Mouse (Mus musculus) hindbrain, embryonic 15.5 days (tissue): ENCODE results near the gene Maml2. TPM values are rescaled to one million over a fixed set of nuclear protein-coding genes. Genes with fewer than 3 reads are reported as not detected.
A peak's percentile ranks its signal among the peaks of the same experiment; 100 is the strongest.

Experiments
- ATAC-seq: fragments of 200-750 bp; cut with Nextera tagmentation; 2 replicates; pipeline ENCODE4 v1.8.0; 2017; ENCODE audit warnings: low read depth, moderate number of reproducible peaks, moderate TSS enrichment; ENCODE audit not compliant: low FRiP score
- H3K27ac ChIP-seq: fragments of 300-500 bp; sonication (generic); replicated peaks from 2 replicates; pipeline ENCODE4 v1.5.1; 2015; ENCODE audit warnings: mild to moderate bottlenecking, inconsistent platforms
- H3K27me3 ChIP-seq: fragments of 300-500 bp; sonication (generic); 2 replicates; pipeline ENCODE4 v1.6.1; 2015; ENCODE audit warnings: control low read depth, inconsistent platforms
- H3K36me3 ChIP-seq: fragments of 300-500 bp; sonication (generic); 2 replicates; pipeline ENCODE4 v1.6.1; 2015; ENCODE audit warnings: control low read depth, inconsistent platforms
- H3K4me1 ChIP-seq: fragments of 300-500 bp; sonication (generic); replicated peaks from 2 replicates; pipeline ENCODE4 v1.6.1; 2015; ENCODE audit warnings: control low read depth, inconsistent platforms
- H3K4me2 ChIP-seq: fragments of 300-500 bp; sonication (generic); 2 replicates; pipeline ENCODE4 v1.6.1; 2015; ENCODE audit warnings: moderate library complexity, mild to moderate bottlenecking, inconsistent platforms
- H3K4me3 ChIP-seq: fragments of 300-500 bp; sonication (generic); 2 replicates; pipeline ENCODE4 v1.5.1; 2015; ENCODE audit warnings: mild to moderate bottlenecking, inconsistent platforms
- H3K9ac ChIP-seq: fragments of 300-500 bp; sonication (generic); 2 replicates; pipeline ENCODE4 v1.6.1; 2015; ENCODE audit warnings: inconsistent platforms
- H3K9me3 ChIP-seq: fragments of 300-500 bp; sonication (generic); 2 replicates; pipeline ENCODE4 v1.6.1; 2016; ENCODE audit warnings: control low read depth, inconsistent platforms
- WGBS: fragments of 180-500 bp; shearing (Covaris S2); methylation state at CpG from one replicate; pipeline ENCODE4 v1.1.7; 2015; 5-methylcytosine and 5-hydroxymethylcytosine counted together
- polyA plus RNA-seq: library from polyadenylated mRNA; unstranded; fragments of >200 nt; fragmentation: Nextera tagmentation; extraction: Ambion mirVana; gene quantifications from 2 replicates; pipeline ENCODE4 v1.2.1, GENCODE M21; 2015

The Maml2 gene
- polyA plus RNA-seq, 1 experiment from 2014 or later, result 11.2 TPM

DNA sequence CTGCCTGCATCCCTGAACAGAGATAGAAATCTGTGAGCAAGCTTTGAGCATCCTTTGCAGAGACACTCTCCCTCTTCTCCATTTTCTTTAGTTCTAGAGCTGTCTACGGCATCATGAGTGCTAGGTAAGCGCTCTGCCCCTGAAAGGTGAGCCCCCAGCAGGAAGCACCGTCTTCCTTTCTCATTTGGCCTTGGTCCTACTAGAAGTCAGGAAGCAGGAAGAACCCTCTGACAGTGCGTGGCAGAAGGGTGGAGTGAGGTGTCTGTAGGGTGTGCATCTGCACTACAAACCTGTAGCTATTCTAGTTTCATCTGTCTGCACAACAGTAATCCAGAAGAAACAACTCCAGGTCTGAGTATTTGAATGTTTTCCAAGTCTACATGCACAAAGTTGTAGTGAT lies 232.8 kb downstream of the Maml2 start:
- no peaks in the 10 kb centered on the region for H3K9me3 ChIP-seq
- H3K4me2 ChIP-seq, result no peak overlapping the region
- no peaks in the 10 kb centered on the region for H3K36me3 ChIP-seq
- no peaks in the 10 kb centered on the region for H3K27me3 ChIP-seq
- H3K9ac ChIP-seq, result no peak overlapping the region
- peaks cover 20% of the 10 kb centered on the region for H3K4me1 ChIP-seq
- 86% methylated on average over 4 of the region's 4 CpGs for WGBS
- no peak overlapping the region for H3K4me3 ChIP-seq
- ATAC-seq, result no peak
- H3K27ac ChIP-seq, result no peak overlapping the region

DNA sequence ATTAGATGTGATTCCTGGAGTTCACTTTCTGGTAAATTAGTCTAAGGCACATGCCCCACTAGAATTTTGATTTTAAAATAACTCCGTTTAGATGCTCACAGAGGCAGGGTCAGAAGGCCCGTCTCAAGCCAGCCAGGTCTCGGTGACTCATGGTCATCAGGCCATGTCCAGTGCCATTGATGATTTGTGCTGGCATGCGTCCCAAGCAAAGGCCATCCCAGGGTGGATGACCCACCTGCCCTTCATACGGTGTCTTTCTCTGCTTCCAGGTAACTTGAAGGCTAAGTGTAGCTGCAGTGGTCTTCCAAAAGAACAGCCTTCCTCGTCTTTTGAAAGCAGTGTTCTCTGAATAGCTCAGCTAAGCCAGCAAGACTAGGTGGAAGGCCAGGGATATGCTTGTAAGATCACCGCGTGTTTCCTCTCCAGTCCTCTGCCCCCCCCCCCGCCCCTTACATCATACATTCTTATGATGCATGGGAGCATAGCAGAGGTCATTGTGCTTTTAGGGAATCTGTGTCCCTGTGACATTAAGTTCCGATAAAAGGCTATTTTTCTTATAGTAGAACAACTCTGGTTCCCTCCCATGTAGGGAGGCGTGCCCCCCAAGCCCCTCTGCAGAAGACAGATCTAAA lies 235.4 kb downstream of the Maml2 start:
- Histone ChIP-seq H3K27ac (peak overlapping the region; percentile 4; the same call in 1 of the 2 replicates), H3K9ac (no peak overlapping the region), H3K4me2 (no peak overlapping the region), H3K4me1 (peaks cover 29% of the 10 kb centered on the region), H3K9me3 (no peaks in the 10 kb centered on the region), H3K27me3 (no peaks in the 10 kb centered on the region), H3K4me3 (no peak overlapping the region), H3K36me3 (no peaks in the 10 kb centered on the region)
- WGBS, result 66% methylated on average over 11 of the region's 11 CpGs
- no peak; the same call in 1 of the 2 replicates for ATAC-seq

DNA sequence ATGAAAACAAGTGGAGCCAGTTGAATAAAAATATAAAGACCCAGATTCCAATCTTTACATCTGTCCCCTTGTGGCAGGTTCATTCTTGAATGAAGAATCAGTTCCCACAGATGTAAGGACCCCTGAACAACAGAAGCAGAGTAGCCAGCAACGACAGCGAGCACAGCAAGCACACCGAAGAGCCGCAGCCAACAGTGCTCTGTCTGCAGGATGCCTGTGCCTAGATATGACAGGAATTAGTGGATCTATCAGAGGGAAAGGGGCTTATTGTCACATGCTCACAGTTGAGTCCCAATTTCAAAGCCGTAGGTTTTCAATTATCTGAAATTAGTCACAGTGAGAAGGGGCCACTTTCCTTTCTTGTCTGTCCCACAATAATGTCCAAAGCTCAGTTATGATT lies 238.0 kb downstream of the Maml2 start:
- Histone ChIP-seq H3K4me3 (no peak overlapping the region), H3K9ac (no peak overlapping the region), H3K27ac (no peak overlapping the region), H3K27me3 (no peaks in the 10 kb centered on the region), H3K4me1 (peaks cover 37% of the 10 kb centered on the region), H3K36me3 (no peaks in the 10 kb centered on the region), H3K9me3 (no peaks in the 10 kb centered on the region), H3K4me2 (no peak overlapping the region)
- no peak for ATAC-seq
- 25% methylated on average over 5 of the region's 5 CpGs for WGBS

DNA sequence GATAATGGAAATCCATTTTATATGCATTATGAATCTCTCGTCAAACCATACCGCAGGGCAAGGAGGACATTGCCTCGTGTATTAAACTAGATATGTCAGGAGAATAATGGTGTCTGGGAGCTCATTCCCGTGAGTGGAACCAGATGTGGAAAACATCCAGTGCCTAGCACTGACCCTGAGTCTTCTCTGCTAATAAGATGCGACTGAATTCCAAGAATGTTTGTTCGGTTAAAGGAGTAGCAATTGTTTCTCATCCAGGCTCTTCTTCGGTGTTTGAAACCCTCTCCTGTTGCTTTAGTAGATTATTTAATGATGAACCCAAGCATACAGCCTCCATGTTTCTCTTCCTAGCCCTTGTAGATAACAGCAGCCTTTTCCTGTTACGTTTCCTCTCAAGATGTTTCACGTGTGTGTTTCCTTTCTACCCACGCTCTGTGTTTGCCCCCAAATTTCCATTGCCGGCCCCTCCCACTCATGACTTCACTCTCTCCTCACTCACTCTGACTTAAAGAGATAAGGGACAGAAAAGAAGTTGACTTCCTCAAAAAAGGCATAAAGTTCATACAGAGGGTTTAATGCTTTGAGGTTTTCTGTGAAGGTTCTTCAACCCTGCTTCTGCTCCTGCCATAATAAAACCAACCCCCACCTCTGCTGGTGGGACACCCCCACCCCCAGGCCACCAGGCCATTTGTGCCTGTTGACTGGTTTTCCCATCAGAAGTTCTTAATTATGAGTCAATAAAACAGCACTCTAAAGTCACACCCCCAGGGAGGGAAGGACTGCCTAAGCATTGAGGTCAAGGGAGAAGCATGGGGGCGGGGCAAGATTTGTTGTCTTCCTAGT lies 238.9 kb downstream of the Maml2 start:
- Histone ChIP-seq H3K4me3 (no peak overlapping the region), H3K27me3 (no peaks in the 10 kb centered on the region), H3K4me1 (peaks cover 37% of the 10 kb centered on the region), H3K4me2 (no peak overlapping the region), H3K9me3 (no peaks in the 10 kb centered on the region), H3K36me3 (no peaks in the 10 kb centered on the region), H3K9ac (no peak overlapping the region), H3K27ac (no peak overlapping the region)
- 51% methylated on average over 12 of the region's 12 CpGs for WGBS
- ATAC-seq, result no peak

DNA sequence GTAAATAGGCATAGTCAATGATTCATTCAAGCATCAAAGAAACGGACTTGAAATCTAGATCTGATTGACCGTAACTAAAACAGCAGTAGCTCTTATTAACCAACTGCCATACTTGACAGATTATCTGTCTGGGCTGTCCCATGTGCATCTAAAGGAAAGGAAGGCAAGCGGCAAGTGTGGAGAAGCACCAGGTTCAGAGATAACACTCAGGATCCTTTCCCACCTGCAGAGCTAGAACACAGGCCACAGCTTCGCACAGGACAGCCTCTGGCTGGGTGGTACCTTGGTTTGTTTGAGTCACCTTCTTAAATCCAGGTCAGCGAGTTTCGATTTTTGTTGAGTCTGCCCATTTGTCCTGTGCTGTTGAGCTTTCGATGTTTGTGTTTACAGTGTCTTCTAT lies 240.4 kb downstream of the Maml2 start:
- ATAC-seq, result no peak
- Histone ChIP-seq H3K27ac (no peak overlapping the region), H3K4me2 (no peak overlapping the region), H3K4me3 (no peak overlapping the region), H3K4me1 (peaks cover 30% of the 10 kb centered on the region), H3K27me3 (no peaks in the 10 kb centered on the region), H3K36me3 (no peaks in the 10 kb centered on the region), H3K9ac (no peak overlapping the region), H3K9me3 (no peaks in the 10 kb centered on the region)
- WGBS, result 72% methylated on average over 7 of the region's 7 CpGs

DNA sequence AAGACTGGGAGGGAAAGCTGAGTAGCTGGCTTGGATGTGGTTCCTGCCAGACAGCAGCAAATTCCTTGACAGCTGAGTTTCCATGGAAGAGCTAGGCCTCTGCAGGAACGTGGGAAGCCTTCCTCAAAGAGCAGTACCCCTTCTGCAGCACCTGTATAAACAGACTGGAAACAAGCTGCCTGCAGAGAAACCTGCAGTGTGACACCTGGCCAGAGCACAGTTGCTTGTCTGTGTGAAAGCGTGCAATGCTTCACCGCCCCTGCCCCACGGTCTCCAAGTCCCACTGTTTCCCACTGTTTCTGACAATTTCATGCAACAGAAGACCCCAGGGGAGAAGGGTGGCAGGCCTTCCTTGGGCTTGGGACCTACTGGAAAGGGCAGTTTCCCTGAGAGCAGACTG lies 241.8 kb downstream of the Maml2 start:
- Histone ChIP-seq H3K9me3 (no peaks in the 10 kb centered on the region), H3K27ac (no peak overlapping the region), H3K4me3 (no peak overlapping the region), H3K9ac (no peak overlapping the region), H3K4me1 (peaks cover 33% of the 10 kb centered on the region), H3K27me3 (no peaks in the 10 kb centered on the region), H3K4me2 (no peak overlapping the region), H3K36me3 (no peaks in the 10 kb centered on the region)
- WGBS, result 49% methylated on average over 4 of the region's 4 CpGs
- no peak for ATAC-seq

DNA sequence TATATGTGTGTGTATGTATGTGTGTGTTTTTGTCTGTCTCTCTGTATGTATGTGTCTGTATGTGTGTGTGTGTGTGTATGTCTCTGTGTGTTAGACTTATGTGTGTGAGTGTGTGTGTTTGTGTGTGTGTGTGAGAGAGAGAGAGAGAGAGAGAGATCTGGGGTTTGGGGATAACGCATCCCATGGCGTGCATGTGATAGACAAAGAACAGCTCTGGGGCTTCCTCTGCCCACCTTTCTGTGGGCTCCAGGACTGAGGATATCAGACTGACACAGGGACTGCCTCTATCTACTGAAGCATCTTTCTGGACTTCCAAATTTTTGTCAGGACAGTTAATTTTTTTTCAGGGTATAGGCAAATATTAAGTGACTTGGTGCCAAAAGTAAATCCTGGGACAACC lies 242.5 kb downstream of the Maml2 start:
- WGBS, result 90% methylated on average over 2 of the region's 2 CpGs
- H3K4me2 ChIP-seq, result no peak overlapping the region

DNA sequence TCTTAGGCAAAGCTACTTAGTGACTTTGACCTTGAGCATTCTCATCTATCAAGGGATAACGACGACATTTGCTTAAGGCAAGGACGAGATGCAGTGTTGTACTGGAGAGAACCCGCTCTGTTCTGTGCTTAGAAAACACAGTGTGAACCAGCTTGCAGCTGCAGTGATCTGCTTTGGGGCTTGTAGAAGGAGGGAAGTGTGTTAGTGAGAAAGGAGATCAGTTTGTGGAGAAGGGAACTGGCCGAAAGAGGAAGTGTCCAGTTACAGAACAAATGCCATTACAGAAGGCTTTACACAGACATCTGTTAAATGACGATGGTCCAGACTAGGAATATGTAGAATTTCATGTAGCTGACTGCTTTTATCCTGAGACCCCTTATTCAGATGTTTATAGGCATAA lies 243.0 kb downstream of the Maml2 start:
- H3K4me1 ChIP-seq, result peaks cover 32% of the 10 kb centered on the region

More for the DNA sequence above, 242.5 kb downstream of the Maml2 start:
- Histone ChIP-seq H3K4me1 (peaks cover 33% of the 10 kb centered on the region), H3K27ac (0 out of 2 replicates have a peak overlapping the region, but pooled peaks have one; percentile 6), H3K36me3 (no peaks in the 10 kb centered on the region), H3K4me3 (no peak overlapping the region), H3K9ac (no peak overlapping the region), H3K27me3 (no peaks in the 10 kb centered on the region), H3K9me3 (no peaks in the 10 kb centered on the region)
- ATAC-seq, result no peak

DNA sequence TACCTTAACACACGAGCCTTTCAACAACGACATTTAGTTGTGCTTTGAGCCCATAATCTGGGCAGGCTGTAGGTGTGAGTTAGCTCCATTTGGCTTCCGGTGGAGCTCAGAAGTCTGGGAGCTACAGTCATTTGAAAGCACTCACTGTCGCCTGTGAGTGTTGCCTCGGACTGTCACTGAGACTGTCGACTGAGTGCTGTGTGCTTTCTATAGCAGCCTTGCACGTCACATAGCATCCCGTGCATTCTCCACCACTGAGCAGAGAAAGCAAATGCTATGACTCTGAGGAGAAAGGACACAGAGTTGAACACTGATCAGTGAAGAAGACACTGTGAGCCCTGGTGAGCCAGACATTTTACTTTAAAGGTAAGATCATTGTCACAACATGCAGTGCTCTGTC lies 245.4 kb downstream of the Maml2 start:
- ATAC-seq, result peak; percentile 55
- Histone ChIP-seq H3K9ac (no peak overlapping the region), H3K4me1 (peaks cover 20% of the 10 kb centered on the region), H3K4me3 (no peak overlapping the region), H3K27ac (peak overlapping the region; percentile 55; the same call in 1 of the 2 replicates), H3K36me3 (no peaks in the 10 kb centered on the region), H3K27me3 (no peaks in the 10 kb centered on the region), H3K9me3 (no peaks in the 10 kb centered on the region), H3K4me2 (0 out of 2 replicates have a peak overlapping the region, but pooled peaks have one; percentile 15)
- 42% methylated on average over 8 of the region's 8 CpGs for WGBS

More for the DNA sequence above, 243.0 kb downstream of the Maml2 start:
- H3K4me2 ChIP-seq, result no peak overlapping the region
- H3K4me3 ChIP-seq, result no peak overlapping the region
- no peaks in the 10 kb centered on the region for H3K27me3 ChIP-seq
- 0 out of 2 replicates have a peak overlapping the region, but pooled peaks have one; percentile 6 for H3K27ac ChIP-seq
- no peak overlapping the region for H3K9ac ChIP-seq
- no peaks in the 10 kb centered on the region for H3K36me3 ChIP-seq
- 62% methylated on average over 6 of the region's 6 CpGs for WGBS
- 0 out of 2 replicates have a peak, but pooled peaks have one; percentile 17 for ATAC-seq
- no peaks in the 10 kb centered on the region for H3K9me3 ChIP-seq

DNA sequence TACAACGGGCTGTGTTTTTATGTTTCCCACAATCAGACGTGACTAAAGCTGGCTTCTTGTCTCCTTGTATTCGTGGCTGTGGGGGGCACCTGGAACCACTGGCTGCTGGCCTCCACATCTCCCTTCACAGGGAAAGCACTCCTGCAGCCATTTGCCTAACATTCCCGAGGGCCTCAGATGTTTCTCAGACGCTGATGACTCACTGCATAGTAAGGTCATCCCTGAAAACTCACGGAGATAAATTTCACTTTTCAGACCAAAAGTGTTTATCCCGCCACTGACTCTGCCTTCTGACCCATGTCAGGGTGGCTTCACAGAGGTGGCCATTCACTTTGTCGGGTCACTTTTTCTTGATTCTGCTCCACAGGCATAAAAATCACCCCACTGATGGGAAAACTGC lies 246.4 kb downstream of the Maml2 start:
- H3K27me3 ChIP-seq, result no peaks in the 10 kb centered on the region
- 51% methylated on average over 8 of the region's 8 CpGs for WGBS
- H3K27ac ChIP-seq, result no peak overlapping the region
- no peaks in the 10 kb centered on the region for H3K9me3 ChIP-seq
- H3K4me1 ChIP-seq, result peaks cover 19% of the 10 kb centered on the region
- H3K4me3 ChIP-seq, result no peak overlapping the region
- H3K9ac ChIP-seq, result no peak overlapping the region
- no peak overlapping the region for H3K4me2 ChIP-seq
- no peaks in the 10 kb centered on the region for H3K36me3 ChIP-seq
- no peak for ATAC-seq

DNA sequence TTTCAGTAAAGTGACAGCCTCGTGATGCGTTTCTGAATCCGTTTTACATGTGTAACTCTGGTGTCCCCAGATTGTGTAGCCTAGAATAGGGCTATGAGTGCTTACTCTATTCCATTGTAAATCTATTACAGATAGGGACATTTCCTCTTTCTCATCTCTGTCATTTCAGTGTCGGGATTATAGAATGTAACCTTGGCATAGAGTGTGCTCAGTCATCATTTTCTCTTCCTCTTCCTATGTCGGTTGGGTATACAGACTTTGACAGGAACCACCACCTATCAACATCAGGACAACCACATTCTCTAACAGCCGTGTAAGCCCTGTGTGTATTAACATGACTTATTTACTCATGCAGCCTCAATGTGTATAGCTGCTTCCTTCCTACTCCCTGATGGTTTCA lies 248.0 kb downstream of the Maml2 start:
- Histone ChIP-seq H3K27me3 (no peaks in the 10 kb centered on the region), H3K4me1 (peaks cover 16% of the 10 kb centered on the region), H3K4me3 (no peak overlapping the region), H3K4me2 (no peak overlapping the region), H3K9ac (no peak overlapping the region), H3K27ac (no peak overlapping the region), H3K9me3 (no peaks in the 10 kb centered on the region), H3K36me3 (no peaks in the 10 kb centered on the region)
- 74% methylated on average over 6 of the region's 6 CpGs for WGBS
- ATAC-seq, result no peak

DNA sequence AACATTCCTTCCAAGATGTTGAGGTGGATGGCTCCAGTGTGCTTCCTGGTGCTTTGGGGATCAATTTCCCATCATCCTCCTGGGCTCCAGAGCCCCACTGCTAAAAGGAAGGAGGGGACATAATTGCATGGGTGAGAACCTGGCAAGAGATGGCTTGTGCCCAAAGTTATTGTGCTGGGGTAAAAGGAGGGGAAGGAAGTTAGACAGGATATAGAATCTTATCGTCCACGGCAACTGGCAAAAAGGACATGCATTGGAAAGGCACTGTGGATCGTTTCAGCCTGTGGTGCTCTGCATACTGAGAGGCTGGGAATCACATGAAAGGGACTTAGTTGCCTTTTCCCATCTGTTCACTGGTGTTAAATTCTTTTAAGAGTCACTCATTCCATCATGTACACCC lies 252.2 kb downstream of the Maml2 start:
- no peak overlapping the region for H3K4me3 ChIP-seq
- no peak for ATAC-seq
- no peak overlapping the region for H3K27ac ChIP-seq
- H3K9me3 ChIP-seq, result no peaks in the 10 kb centered on the region
- H3K4me1 ChIP-seq, result peaks cover 4% of the 10 kb centered on the region
- no peak overlapping the region for H3K9ac ChIP-seq
- H3K36me3 ChIP-seq, result no peaks in the 10 kb centered on the region
- H3K27me3 ChIP-seq, result no peaks in the 10 kb centered on the region
- WGBS, result 43% methylated on average over 3 of the region's 3 CpGs
- H3K4me2 ChIP-seq, result no peak overlapping the region
